Mouse (Mus musculus): ENCODE results near the gene Chdh. TPM values are rescaled to one million over a fixed set of nuclear protein-coding genes. Genes with fewer than 3 reads are reported as not detected.

Chdh gene
- total RNA-seq, 2 experiments from 2014 or later = 0.20 to 0.49 TPM

GRCm38 (mm10) chr14:30045704-30046220, 36.9 kb downstream of the Chdh start:
- intact Hi-C loops (cut with DNase I; ENCODE audit: low total_unique reads) = no loop called here
- no peak for DNase-seq

DNA sequence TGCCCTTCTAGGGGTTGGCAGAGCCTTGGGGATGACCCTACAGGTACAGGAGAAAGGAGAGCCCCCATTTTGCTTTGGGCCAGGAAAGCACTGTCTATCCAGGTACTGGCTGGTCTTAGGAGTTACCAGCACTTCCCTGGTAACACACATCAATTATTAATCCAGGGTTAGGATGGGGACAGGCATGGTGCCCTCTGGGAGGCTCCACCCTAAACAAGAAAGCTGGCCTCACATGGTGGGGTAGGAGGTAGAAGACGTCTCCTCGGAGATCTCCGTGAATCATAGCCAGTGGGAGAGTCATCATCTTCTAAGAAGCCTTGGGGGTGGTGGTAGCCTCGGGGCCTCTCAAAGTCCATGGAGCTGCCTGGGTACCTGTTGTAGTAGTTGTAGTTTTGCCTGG, 38.2 kb downstream of the Chdh start:
- intact Hi-C loops (cut with DNase I; ENCODE audit: low total_unique reads) = no loop called here

DNA sequence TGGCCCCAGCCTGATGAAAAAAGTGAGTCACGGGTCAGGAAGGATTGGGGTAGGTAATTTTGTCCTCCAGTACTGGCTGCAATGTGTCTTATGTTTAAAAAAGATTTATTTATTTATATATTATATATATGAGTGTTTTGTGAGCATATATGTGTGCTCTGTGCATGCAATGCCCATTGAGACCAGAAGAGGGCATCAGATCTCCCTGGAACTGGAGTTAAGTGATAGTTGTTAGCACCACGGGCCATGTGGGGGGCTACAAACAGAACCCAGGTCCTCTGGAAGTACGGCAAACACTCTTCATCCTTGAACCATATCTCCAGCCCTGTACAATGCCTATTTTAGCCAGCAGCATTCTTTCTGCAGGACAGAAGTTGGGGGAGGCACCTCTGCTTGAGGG, 39.2 kb downstream of the Chdh start:
- intact Hi-C loops (cut with DNase I; ENCODE audit: low total_unique reads) = no loop called here
- no peak for DNase-seq

More for the DNA sequence above, 38.2 kb downstream of the Chdh start:
- no peak for DNase-seq

GRCm38 (mm10) chr14:30050280-30050679, 41.5 kb downstream of the Chdh start:
- no peak for DNase-seq
- intact Hi-C loops (cut with DNase I; ENCODE audit: low total_unique reads) = no loop called here

GRCm38 (mm10) chr14:30054922-30055321, 46.1 kb downstream of the Chdh start:
- intact Hi-C loops (cut with DNase I; ENCODE audit: low total_unique reads) = no loop called here
- no peak for DNase-seq

DNA sequence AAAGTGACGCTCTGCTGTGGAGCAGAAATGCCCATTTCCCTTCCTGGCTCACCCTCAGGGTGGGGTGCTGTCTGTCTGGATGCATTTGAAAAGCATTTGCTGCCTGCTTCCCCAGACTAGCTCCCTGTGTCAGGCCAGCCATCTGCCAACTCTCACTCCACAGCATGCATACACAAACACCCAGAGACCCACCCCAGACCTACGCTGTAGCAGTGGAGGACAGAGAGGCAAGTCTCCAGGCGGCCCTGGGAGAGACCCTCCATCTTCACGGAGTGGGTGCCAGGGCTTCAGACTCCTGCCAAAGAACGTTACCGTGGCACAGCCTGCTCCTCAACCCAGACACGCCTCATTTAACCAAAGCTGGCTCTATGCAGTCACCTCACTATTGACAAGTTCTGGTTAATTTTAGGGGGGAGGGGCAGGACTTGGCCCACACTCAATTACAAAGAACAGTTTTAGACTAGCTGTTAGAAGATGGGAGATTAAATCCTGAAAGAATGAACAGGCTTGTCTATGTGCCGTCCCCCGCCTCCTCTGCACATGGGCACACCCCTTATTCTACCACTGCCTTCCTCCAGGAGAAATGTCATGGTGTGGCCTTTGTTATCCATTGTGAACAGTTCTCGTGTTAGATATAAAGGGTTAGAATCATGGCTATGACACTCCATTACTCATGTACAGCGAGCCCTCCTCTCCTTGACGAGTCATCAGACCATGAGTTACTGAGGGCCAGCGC, 47.4 kb downstream of the Chdh start:
- DNase-seq = no peak
- intact Hi-C loops (cut with DNase I; ENCODE audit: low total_unique reads) = no loop called here

- DNase-seq = no peak
- intact Hi-C loops (cut with DNase I; ENCODE audit: low total_unique reads) = no loop called here
Observed at GRCm38 (mm10) chr14:30064864-30065263, 56.0 kb downstream of the Chdh start.

DNA sequence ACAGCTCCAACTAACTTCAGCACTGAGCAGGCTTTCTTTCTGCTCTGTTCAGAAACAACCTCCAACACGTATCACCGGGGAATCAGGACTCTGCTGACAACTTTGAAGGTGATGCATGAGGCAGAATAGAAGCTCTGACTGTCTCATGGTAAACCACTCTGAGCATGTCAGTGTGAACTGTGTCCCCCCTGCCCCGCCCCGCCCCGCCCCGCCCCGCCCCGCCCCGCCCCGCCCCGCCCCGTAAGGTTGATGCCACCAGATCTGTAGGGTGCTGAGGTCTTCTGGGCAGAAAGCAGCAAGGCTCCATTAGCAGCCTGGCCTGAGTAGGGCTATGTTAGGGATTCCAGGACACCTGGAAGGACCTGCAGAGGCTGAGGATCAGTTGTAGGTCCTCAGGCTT, 57.9 kb downstream of the Chdh start:
- DNase-seq = no peak
- intact Hi-C loops (cut with DNase I; ENCODE audit: low total_unique reads) = no loop called here

- intact Hi-C loops (cut with DNase I; ENCODE audit: low total_unique reads) = no loop called here
Observed at GRCm38 (mm10) chr14:30068566-30068965, 59.7 kb downstream of the Chdh start.

GRCm38 (mm10) chr14:30075268-30075887, 66.6 kb downstream of the Chdh start:
- no peak for DNase-seq
- intact Hi-C loops (cut with DNase I; ENCODE audit: low total_unique reads) = no loop called here

More at GRCm38 (mm10) chr14:30068566-30068965, 59.7 kb downstream of the Chdh start:
- no peak for DNase-seq

GRCm38 (mm10) chr14:30078115-30078808, 69.4 kb downstream of the Chdh start:
- intact Hi-C loops (cut with DNase I; ENCODE audit: low total_unique reads) = no loop called here
- peak; percentile 11 for DNase-seq

- intact Hi-C loops (cut with DNase I; ENCODE audit: low total_unique reads) = no loop called here
- no peak for DNase-seq
Observed at GRCm38 (mm10) chr14:30079729-30080128, 70.9 kb downstream of the Chdh start.

Small RNA genes within 50 kb of the gene (microRNA-seq; reads per million reads assigned to microRNA genes)
- gene Mir6947 = 0 to 0.50 reads per million in 2 experiments

Other genes starting within 250 kb of the Chdh start
- gene Selenok, start 40.7 kb upstream of the Chdh start, total RNA-seq (2021) = 10 to 100 TPM; 55.1 to 60.3 TPM
- gene Actr8, start 30.7 kb upstream of the Chdh start, total RNA-seq (2021) = 10 to 100 TPM; 24.1 to 29.7 TPM
- gene Il17rb, start 127 bp upstream of the Chdh start, total RNA-seq (2021) = under 1 TPM in 1 of 2 experiments, not detected in 1; 0.10 TPM

Measured in gastrocnemius, postnatal 14 days (tissue).